Mouse (Mus musculus) limb, embryonic 11.5 days (tissue): ENCODE data around the gene Cxcr2. TPM values are rescaled to one million over a fixed set of nuclear protein-coding genes. Genes with fewer than 3 reads are reported as not detected.

ENCODE experiments used
- ATAC-seq: fragments of 200-750 bp; cut with Nextera tagmentation; 2 replicates; pipeline ENCODE4 v1.8.0; 2017; ENCODE audit warnings: low read depth; ENCODE audit not compliant: insufficient number of reproducible peaks, low FRiP score, low TSS enrichment
- DNase-seq: peaks from one replicate; pipeline ENCODE4 v3.0.0-alpha.2; 2015; ENCODE audit warnings: low spot score
- H3K27ac ChIP-seq: fragments of 300-500 bp; sonication (generic); replicated peaks from 2 replicates; pipeline ENCODE4 v1.5.1; 2014; ENCODE audit warnings: low read depth, mild to moderate bottlenecking, low read length
- H3K27me3 ChIP-seq: fragments of 300-500 bp; sonication (generic); 2 replicates; pipeline ENCODE4 v1.6.1; 2014; ENCODE audit warnings: mild to moderate bottlenecking, low read length, mixed read lengths; ENCODE audit not compliant: control insufficient read depth, insufficient read depth
- H3K36me3 ChIP-seq: fragments of 300-500 bp; sonication (generic); 2 replicates; pipeline ENCODE4 v1.6.1; 2014; ENCODE audit warnings: mild to moderate bottlenecking, low read length, moderate library complexity, mixed read lengths; ENCODE audit not compliant: control insufficient read depth, insufficient read depth
- H3K4me1 ChIP-seq: fragments of 300-500 bp; sonication (generic); 2 replicates; pipeline ENCODE4 v1.6.1; 2014; ENCODE audit warnings: low read length, mixed read lengths; ENCODE audit not compliant: control insufficient read depth, insufficient read depth
- H3K4me2 ChIP-seq: fragments of 300-500 bp; sonication (generic); 2 replicates; pipeline ENCODE4 v1.6.1; 2014; ENCODE audit warnings: low read depth, mild to moderate bottlenecking, moderate library complexity; ENCODE audit not compliant: severe bottlenecking
- H3K4me3 ChIP-seq: fragments of 300-500 bp; sonication (generic); 2 replicates; pipeline ENCODE4 v1.5.1; 2014; ENCODE audit warnings: low read depth, low read length
- H3K9ac ChIP-seq: fragments of 300-500 bp; sonication (generic); 2 replicates; pipeline ENCODE4 v1.6.1; 2014; ENCODE audit warnings: mild to moderate bottlenecking, low read length
- H3K9me3 ChIP-seq: fragments of 300-500 bp; sonication (generic); 2 replicates; pipeline ENCODE4 v1.6.1; 2016; ENCODE audit warnings: low read length; ENCODE audit not compliant: control insufficient read depth
- WGBS: fragments of 180-500 bp; shearing (Covaris S2); extraction: QIAGEN DNeasy Blood & Tissue Kit; methylation state at CpG from one replicate; pipeline ENCODE4 v1.1.7; 2014; 5-methylcytosine and 5-hydroxymethylcytosine counted together
- polyA plus RNA-seq: library from polyadenylated mRNA; unstranded; fragments of >200 nt; fragmentation: Nextera tagmentation; extraction: Ambion mirVana; gene quantifications from 2 replicates; pipeline ENCODE4 v1.2.1, GENCODE M21; 2014

Cxcr2 gene
- polyA plus RNA-seq, 1 experiment from 2014 or later: 0.08 TPM

- Histone ChIP-seq H3K4me1 (no peaks in the 10 kb centered on the region), H3K36me3 (no peaks in the 10 kb centered on the region), H3K9ac (no peak overlapping the region), H3K4me3 (no peak overlapping the region), H3K27me3 (no peaks in the 10 kb centered on the region), H3K4me2 (no peak overlapping the region), H3K27ac (no peak overlapping the region), H3K9me3 (no peaks in the 10 kb centered on the region)
- WGBS: 88% methylated on average over 3 of the region's 3 CpGs
- DNase-seq (no peak), ATAC-seq (no peak)
Observed at GRCm38 (mm10) chr1:74178618-74179017, 24.8 kb downstream of the Cxcr2 start.

- H3K9ac ChIP-seq: no peak overlapping the region
- H3K4me3 ChIP-seq: no peak overlapping the region
- H3K9me3 ChIP-seq: no peaks in the 10 kb centered on the region
- no peaks in the 10 kb centered on the region for H3K4me1 ChIP-seq
- H3K27me3 ChIP-seq: no peaks in the 10 kb centered on the region
- ATAC-seq (no peak), DNase-seq (no peak)
- H3K27ac ChIP-seq: no peak overlapping the region
- no peaks in the 10 kb centered on the region for H3K36me3 ChIP-seq
- 53% methylated on average over 9 of the region's 9 CpGs for WGBS
- no peak overlapping the region for H3K4me2 ChIP-seq
Observed at GRCm38 (mm10) chr1:74179624-74180408, 26.0 kb downstream of the Cxcr2 start.

GRCm38 (mm10) chr1:74181462-74181861 is 27.7 kb downstream of the Cxcr2 start:
- Histone ChIP-seq H3K4me3 (no peak overlapping the region), H3K9ac (no peak overlapping the region), H3K9me3 (no peaks in the 10 kb centered on the region), H3K36me3 (no peaks in the 10 kb centered on the region), H3K27me3 (no peaks in the 10 kb centered on the region), H3K4me2 (no peak overlapping the region), H3K4me1 (no peaks in the 10 kb centered on the region), H3K27ac (no peak overlapping the region)
- DNase-seq: no peak
- no peak for ATAC-seq
- WGBS: 63% methylated on average over 2 of the region's 2 CpGs

GRCm38 (mm10) chr1:74183006-74183405 is 29.2 kb downstream of the Cxcr2 start:
- no peak overlapping the region for H3K4me3 ChIP-seq
- no peaks in the 10 kb centered on the region for H3K36me3 ChIP-seq
- H3K9me3 ChIP-seq: no peaks in the 10 kb centered on the region
- 42% methylated on average over 2 of the region's 2 CpGs for WGBS
- no peak overlapping the region for H3K4me2 ChIP-seq
- H3K27ac ChIP-seq: no peak overlapping the region
- no peak overlapping the region for H3K9ac ChIP-seq
- ATAC-seq (no peak), DNase-seq (no peak)
- no peaks in the 10 kb centered on the region for H3K4me1 ChIP-seq
- no peaks in the 10 kb centered on the region for H3K27me3 ChIP-seq

DNA sequence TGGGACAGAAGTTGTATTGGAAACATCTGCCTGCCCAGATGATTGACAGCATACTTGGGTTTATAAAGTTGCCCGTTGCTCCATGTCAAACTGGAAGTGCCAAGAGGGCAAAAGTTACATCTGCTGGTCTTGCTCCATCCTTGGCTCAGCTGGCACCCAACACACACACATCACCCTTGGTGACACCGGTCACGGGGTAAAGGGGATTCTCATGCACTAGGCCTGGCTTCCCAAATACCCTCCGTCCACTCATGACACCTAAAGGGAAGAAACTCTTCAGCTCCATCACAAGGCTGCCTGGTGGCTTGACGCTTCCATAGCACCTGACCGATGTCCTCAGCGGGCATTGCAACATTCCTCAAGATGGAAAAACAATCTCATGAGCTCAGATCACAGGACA is 36.7 kb downstream of the Cxcr2 start:
- 94% methylated on average over 7 of the region's 7 CpGs for WGBS
- ATAC-seq: no peak
- Histone ChIP-seq H3K4me3 (no peak overlapping the region), H3K36me3 (no peaks in the 10 kb centered on the region), H3K9me3 (no peaks in the 10 kb centered on the region), H3K9ac (no peak overlapping the region), H3K4me1 (no peaks in the 10 kb centered on the region), H3K4me2 (no peak overlapping the region), H3K27me3 (no peaks in the 10 kb centered on the region), H3K27ac (no peak overlapping the region)
- no peak for DNase-seq

GRCm38 (mm10) chr1:74192711-74193110 is 38.9 kb downstream of the Cxcr2 start:
- Histone ChIP-seq H3K4me2 (no peak overlapping the region), H3K9me3 (no peaks in the 10 kb centered on the region), H3K27me3 (no peaks in the 10 kb centered on the region), H3K36me3 (no peaks in the 10 kb centered on the region), H3K4me1 (no peaks in the 10 kb centered on the region), H3K9ac (no peak overlapping the region), H3K4me3 (no peak overlapping the region), H3K27ac (no peak overlapping the region)
- DNase-seq (no peak), ATAC-seq (no peak)
- 89% methylated on average over 2 of the region's 2 CpGs for WGBS

GRCm38 (mm10) chr1:74194445-74194844 is 40.7 kb downstream of the Cxcr2 start, which contains the start of gene Cxcr1:
Gene Cxcr1 (minus strand): TSS chr1:74194631.
- DNase-seq: no peak
- no peak within 1 kb of the TSS for H3K4me2 ChIP-seq
- no peaks in the 10 kb centered on the region for H3K9me3 ChIP-seq
- H3K4me1 ChIP-seq: no peaks in the 10 kb centered on the region
- no peak within 1 kb of the TSS for H3K4me3 ChIP-seq
- WGBS: 71% methylated on average over 8 of the region's 8 CpGs
- no peaks in the 10 kb centered on the region for H3K36me3 ChIP-seq
- H3K27me3 ChIP-seq: no peaks in the 10 kb centered on the region
- H3K9ac ChIP-seq: no peak within 1 kb of the TSS
- no peak within 1 kb of the TSS for H3K27ac ChIP-seq
- ATAC-seq: no peak

DNA sequence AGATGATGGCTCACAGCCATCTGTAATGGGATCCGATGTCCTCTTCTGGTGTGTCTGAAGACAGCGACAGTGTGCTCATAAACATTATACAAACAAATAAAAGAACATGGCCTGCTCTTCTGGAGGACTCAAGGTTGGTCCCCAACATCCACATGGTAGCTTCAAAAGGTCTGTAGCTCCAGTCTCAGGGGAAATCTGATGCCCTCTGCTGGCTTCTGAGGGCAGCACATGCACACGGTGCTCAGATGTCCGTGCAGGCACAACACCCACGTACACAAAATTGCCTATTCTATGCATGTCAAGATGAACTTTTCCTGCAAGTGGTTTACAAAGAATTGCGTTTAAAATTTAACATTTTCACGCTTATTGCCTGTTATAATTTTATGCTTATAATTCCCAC is 42.2 kb downstream of the Cxcr2 start:
- H3K36me3 ChIP-seq: no peaks in the 10 kb centered on the region
- no peaks in the 10 kb centered on the region for H3K4me1 ChIP-seq
- no peaks in the 10 kb centered on the region for H3K9me3 ChIP-seq
- no peaks in the 10 kb centered on the region for H3K27me3 ChIP-seq
- peak; percentile 58 for DNase-seq
- no peak overlapping the region for H3K9ac ChIP-seq
- ATAC-seq: no peak
- H3K27ac ChIP-seq: no peak overlapping the region
- H3K4me2 ChIP-seq: no peak overlapping the region
- H3K4me3 ChIP-seq: no peak overlapping the region
- 42% methylated on average over 7 of the region's 7 CpGs for WGBS
